Mouse (Mus musculus) heart, postnatal 14 days (tissue): ENCODE measurements at regions not wholly inside any gene's neighbourhood (a gene's known extent, or its start where the extent isn't known, plus 50 kb on each side); places are given as distances from the start of the nearest gene placed in this dataset.

Source experiments
- DNase-seq, 2 experiments: peaks; one replicate each; pipeline ENCODE4 v3.0.0; 2021 to 2022
- intact Hi-C: fragments of 180-260 bp; cut with DNase I; formaldehyde crosslinking; loops from one replicate; pipeline ENCODE4 v1.15.1; 2025

DNA sequence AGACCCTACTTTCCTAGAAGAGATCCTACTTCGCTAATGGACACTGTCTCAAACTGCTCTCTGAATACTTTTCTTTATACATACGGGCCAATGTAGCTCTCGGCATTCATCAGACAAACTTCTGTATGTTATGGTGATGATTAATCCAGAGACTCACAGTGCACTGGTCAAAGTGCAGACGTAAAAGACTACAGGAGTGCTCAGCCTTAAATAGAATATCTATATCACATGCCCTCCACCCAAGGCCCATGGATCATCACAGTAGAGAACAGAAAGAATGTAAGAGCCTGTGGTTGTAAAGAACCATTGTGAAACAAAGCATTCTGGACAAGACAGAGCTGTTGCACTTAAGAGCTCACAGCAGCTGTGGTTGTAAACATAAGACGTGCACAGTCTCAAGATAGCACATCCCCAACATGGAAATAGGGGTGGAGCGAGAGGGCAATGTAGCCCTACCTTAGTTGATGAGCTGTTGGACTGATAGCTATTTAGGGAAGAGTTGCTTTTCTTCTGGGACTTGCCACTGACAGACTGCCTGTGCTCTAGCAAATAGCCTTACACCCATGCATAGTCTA, 110.0 kb upstream of the Fat1 start:
- intact Hi-C loops: no loop called here
- DNase-seq: no peak

DNA sequence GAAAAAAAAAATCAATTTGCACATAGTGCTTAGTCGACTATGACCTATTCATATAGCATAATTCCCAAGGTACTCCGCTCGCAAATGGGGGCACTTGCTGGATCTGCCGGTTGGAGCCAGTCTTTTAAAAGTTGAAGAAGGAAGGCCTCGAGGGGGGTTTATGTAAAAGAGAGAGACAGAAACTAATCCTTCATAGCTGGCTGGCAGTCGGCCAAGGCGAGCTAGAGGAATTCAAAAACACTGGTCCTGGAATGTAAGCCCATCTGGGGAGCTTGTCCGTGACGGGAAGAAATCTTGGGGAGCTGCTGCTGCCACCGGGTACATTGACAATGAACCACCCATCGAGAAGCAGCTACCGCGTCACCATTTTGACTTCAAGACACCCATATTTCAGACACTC, 108.3 kb upstream of the Fat1 start:
- DNase-seq: peak; percentile 53 to 66
- intact Hi-C loops: no loop called here

DNA sequence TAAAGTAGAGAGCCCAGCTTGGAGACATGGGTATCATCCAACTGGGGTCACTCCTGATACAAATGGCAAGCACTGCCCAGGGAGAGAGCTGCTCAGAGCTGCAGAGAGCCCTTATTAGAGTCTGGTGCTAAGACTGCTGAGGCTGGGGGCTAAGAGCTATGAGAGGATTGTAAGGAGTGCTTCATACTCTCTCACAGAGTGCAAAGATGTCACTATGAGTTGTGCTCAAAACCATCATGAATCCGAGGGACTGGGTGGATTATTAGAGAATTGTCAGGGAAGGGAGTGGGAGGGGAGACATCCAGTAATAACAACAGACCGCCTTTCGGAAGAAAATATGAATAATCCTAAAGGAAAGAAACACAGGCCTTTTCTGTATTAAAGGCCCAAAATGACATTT, 107.2 kb upstream of the Fat1 start:
- intact Hi-C loops: no loop called here
- DNase-seq: no peak

DNA sequence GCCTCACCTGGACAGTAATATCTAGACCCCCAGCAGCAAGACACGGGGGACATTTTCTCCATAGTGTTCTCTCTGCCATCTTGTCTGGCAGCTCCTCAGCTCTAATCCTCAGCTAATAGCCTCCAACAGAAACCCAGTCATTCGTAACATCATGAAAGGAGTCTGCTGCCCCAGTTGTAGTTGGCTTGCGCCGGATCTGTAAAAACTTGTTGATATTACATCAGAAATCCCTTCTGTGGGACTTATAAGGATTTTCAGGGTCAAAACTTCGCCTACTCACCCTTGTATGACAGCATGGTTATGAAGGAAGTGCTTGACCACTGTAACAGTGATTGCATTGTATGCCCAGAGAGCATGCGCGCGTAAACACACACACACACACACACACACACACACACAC, 96.8 kb upstream of the Fat1 start:
- DNase-seq: no peak
- intact Hi-C loops: no loop called here

DNA sequence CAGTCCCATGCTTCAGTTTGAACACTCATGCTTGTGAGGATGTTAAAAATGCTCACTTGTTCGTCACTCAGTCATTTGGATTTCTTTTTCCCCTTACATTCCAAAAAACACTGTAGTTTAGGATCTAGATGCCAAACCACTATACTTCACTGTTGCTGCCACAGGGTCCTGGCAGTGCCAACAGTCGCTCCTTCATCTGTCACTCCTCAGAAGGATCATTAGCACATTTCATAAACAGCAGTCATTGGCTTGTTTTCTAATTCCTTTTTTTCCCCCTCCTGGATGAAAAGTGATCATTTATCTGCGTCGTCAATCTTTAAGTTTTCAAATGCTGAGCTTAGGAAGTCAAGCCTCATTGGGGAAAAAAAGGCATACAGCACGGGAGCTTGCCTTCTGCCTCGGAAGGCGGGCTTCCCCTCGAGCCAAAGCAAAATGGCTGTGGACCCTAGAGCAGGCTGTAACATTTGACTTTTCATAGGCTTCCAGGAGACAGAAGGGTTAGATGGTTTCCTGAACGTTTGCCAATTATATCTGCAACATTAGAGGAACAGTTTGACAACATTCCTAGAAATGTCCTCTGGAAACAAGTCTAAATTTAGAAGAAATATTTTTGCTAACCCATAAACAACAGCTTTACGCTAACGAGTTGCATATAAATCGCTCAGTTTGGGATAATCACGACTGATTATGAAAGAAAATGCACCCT, 95.6 kb upstream of the Fat1 start:
- DNase-seq: no peak
- intact Hi-C loops: no loop called here

DNA sequence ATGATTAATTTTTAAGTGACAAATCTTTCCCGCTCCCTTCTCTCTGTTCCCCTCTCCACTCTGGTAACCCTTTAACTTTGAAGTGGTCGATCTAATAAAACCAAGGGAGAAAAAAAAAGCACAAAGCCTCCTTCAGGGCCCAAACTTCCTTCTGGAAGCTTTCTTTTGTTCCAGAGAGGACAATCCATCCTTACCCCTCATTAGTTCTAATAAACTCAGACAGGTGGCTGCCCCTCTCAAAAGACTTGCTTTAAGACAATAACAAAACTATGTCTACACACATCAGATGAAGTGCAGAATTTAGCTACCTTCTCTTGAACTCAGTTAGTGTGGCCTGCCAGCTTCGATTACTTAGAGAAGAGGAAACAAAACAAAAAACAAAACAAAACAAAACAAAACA, 94.6 kb upstream of the Fat1 start:
- no peak for DNase-seq
- intact Hi-C loops: no loop called here

DNA sequence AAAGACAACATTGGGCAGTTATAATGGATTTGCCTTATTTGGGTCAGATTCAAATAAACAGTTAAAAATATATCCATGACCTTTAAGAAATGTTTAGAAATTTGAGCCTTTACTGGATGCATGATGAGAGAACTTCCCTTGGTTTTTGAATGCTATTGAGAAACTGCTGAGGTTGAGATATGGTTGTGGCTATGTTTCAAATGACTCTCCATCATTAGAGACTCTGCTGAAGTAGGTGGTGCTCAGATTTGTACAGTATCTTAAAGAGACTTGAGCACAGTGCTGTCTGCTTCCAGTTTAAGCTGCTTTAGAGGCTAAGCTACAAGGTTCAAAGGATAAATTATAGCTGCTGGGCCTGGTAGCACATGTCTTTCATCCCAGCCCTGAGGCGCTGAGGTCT, 90.9 kb upstream of the Fat1 start:
- intact Hi-C loops: no loop called here
- no peak for DNase-seq

DNA sequence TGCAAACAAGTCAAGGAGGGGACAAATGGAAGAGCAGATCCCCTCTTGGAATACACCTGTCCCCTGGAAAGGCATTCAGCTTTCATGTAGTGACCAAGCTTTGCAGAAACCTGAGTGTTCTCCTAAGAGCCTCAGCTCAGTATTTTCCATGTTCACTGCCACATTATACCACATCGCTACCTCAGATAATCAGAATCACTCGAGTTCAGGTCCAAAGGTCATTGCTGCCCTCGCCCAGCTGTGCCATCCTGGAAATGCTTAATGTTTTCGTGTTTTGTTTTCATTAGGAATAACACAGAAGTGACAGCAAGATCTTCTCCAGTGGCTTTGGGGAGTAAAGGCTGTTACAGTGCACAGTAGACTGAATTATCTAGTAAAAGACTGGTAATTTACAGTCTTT, 83.0 kb upstream of the Fat1 start:
- intact Hi-C loops: no loop called here
- no peak for DNase-seq

DNA sequence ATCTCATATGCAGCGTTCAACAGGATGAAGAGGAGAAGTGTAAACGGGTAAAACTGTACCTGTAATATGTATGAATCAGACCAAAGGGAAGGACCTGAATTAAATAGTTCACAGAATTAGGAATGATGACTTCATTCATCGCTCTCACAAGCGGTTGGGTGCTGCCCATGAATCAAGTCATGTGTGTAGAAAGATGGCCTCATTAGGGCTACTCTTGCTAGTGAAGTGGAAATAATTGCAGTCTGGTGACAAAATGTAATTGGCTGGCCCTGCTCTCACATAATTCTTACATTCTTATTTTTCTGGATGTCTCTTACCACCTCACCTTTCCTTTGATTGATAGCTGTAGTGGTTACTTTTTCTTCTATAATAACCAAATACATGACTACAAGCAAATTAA, 80.1 kb upstream of the Fat1 start:
- intact Hi-C loops: no loop called here
- DNase-seq: no peak

DNA sequence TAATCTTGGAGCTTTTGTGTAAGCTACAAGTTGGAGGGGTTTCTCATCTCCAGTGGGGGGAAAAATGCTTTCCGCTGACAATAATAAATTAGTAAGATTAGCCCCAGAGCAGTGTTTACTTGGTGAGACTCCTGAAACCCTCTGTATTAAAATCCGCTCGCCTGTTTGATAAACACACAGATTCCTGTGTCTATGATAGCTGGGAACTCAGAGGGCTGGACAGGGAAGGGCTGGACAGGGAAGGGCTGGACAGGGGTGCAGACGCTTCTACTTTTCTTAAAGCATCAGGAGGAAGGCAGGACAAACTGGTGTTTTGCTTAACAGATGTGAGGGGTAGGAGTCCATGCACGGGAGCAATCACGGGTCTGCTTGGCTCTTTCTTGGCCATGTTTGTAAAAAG, 68.0 kb upstream of the Fat1 start:
- intact Hi-C loops: no loop called here
- DNase-seq: no peak

DNA sequence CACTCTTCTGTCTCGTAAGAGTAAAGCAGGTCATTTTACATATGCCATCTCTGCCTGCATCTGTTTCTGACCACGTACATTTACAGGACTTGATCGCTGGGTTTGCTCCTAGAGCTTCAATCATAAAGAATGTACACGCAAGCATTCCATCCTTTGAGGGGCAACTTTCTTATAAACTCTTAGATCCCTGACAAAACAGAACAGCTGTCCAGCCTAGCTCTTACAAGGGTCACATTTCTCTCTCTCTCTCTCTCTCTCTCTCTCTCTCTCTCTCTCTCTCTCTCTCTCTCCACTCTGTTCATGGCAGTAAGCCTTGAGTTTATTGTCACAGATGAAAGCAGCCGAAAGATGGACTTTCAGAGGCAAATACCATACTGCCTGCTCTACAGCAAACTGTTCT, 67.6 kb upstream of the Fat1 start:
- intact Hi-C loops: no loop called here

DNA sequence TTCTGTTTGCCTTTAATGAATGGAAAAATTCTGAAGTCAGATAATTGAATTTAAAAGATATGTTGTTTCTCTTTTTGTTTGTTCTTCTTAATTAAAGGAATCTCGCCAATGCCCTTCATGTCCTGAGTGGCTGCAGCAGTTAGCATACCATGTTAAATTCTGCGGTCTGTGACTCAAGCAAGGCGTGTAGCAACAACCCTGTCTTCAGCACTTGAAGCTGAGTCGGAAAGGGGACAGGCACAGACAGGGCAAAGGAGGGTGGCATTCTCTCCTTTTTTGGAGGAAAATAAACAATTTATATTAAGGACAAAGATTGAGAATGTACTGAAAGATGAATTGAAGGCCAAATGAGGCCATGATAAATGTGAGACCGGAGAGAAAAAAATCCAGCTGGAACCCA, 58.2 kb upstream of the Fat1 start:
- intact Hi-C loops: no loop called here
- no peak for DNase-seq

More for the DNA sequence above, 67.6 kb upstream of the Fat1 start:
- no peak for DNase-seq

DNA sequence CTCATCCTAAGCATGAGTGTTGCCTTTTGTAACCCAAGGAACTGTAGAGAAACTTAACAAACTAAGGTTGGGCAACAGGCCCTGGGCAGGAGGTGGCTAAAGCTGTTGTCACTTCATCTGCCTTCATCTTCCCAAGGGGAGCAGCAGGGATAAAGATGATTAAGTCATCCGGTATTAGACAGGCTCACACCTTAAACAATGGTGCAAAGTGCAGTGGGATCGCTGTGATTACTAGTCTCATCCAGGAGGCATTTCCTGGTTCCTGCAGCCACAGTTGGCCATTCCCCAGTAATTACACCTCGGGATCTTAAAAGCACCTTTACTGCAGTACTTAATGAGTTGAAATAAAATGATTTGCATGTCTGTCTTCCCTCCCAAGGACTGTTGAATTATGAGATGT, 57.0 kb upstream of the Fat1 start:
- no peak for DNase-seq
- intact Hi-C loops: no loop called here

DNA sequence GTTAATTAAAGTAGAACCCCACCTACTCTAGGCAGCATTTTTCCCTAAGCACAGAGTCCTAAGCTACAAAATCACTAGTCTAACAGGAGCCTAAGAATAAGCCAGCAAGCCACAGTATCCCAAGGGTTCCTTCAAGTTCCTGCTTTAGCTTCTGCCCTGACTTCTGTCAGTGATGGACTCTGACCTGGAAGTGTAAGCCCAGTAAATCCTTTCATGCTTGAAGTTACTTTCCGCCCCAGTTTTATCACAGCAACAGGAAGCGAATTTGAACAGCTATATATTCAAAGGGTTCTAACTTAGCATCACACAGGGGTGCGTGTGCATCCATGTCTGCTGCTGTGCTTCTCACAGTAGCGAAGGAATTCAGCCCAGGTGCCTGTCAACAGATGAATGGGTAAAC, 56.1 kb upstream of the Fat1 start:
- intact Hi-C loops: no loop called here

DNA sequence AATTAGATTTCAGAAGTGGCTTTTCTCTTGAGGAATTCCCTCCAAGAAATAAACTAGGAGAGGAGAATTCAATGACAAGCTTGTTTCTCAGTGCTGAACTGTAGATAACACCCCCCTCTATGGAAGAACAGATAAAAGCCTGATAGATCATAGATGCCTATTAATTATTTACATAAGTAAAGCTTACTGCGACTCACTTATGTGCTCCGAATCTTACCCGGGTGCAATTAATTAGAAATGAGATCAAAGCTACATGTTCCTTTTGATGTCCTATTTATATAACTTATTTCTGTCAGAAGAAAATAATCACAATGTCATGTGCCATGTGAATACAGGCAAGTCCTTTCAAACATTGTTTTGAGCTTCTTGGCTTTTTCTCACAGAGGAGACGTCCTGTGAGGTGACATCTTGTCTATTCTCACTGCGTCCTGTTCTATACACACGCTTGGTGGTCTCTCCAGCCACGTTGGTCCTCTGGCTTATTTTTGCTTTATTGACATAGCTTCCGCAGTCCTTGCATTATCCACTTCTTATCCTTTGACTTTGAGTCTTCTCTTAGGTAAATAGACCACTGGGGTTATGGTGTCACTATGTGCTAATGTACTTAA, 50.7 kb upstream of the Fat1 start:
- no peak for DNase-seq
- intact Hi-C loops: no loop called here

More for the DNA sequence above, 56.1 kb upstream of the Fat1 start:
- no peak for DNase-seq
